20 mouse cellular contexts compared by ENCODE assay signal in the genomic region with DNA sequence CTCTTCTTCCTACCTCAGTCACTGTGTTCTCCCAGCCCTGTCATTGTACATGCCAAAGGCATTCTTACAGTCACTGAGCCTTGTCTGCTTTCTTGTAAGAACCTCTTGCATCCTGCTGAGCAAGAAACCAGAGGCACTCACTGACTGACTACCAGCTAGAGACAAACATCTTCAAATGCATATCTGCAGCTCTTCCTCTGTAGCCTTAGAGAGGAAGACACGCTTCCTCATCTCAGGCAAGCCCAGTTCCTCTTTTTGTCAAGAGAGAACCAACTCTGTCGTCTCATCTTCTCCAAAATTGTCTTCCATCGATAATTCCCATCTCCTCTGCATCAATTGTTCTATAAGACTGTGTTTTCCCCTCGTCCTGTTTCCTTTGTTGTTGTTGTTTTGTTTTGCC. TPM values are rescaled to one million over a fixed set of nuclear protein-coding genes. Genes with fewer than 3 reads are reported as not detected.
DNase-seq lines count a peak whose midpoint lies in the region; ATAC-seq and TF ChIP-seq lines count a peak whose summit lies in the region.
"Had no signal": no experiment of that assay in that cellular context is flagged by ENCODE, and none has a peak within 500 bp of the region (broad histone marks: within the 10 kb centered on the region; RNA-seq: fewer than 3 reads in every experiment).

No protein-coding gene starts in this region.

- TF ChIP-seq POLR2A in lung, adult 2 months (IDR thresholded peaks at IDR 0.05; ENCODE audit: borderline replicate concordance, extremely low read depth, low read depth, low read length) = no peak

- no peaks in the 10 kb centered on the region for H3K36me3 ChIP-seq in splenic B cell, adult 2 months (ENCODE audit: control insufficient read depth, insufficient read depth, low read length, poor library complexity, severe bottlenecking)
- H3K36me3 ChIP-seq: embryonic facial prominence, embryonic 10.5 days; forebrain, embryonic 15.5 days; lung, embryonic 15.5 days had no signal

- DNase-seq in lung, postnatal 36 days = peak; percentile 43
- no peak for DNase-seq in lung, adult 2 months
- DNase-seq in MEL-GATA-1-ER (ENCODE audit: extremely low read depth, low read depth) = peak; percentile 66
- DNase-seq in splenic B cell, adult 2 months (ENCODE audit: low read depth, low spot score) = peak; percentile 70
- no peak for DNase-seq in retina, postnatal 1 day
- no peak for DNase-seq in cerebellum, adult 9-11 months
- DNase-seq: adrenal gland, adult 2 months; cerebellum, postnatal 14 days; gastrocnemius, adult 2 months; heart, adult 2 months; kidney, adult 2 months; kidney, postnatal 25 days; layer of hippocampus, postnatal 36 days had no signal

- no peaks in the 10 kb centered on the region for H3K27me3 ChIP-seq in splenic B cell, adult 2 months (ENCODE audit: control insufficient read depth, insufficient read depth, low read length, poor library complexity, severe bottlenecking)
- H3K27me3 ChIP-seq: lung, embryonic 15.5 days had no signal

- H3K4me3 ChIP-seq in lung, adult 2 months (replicated peaks; ENCODE audit: extremely low read depth, low read depth, low read length) = no peak overlapping the region
- H3K4me3 ChIP-seq: embryonic facial prominence, embryonic 10.5 days; erythroblast, embryonic 14.5 days; forebrain, embryonic 15.5 days; gastrocnemius, adult 2 months; heart, adult 2 months; lung, embryonic 15.5 days; myocyte had no signal

- no peaks in the 10 kb centered on the region for H3K4me1 ChIP-seq in lung, adult 2 months (ENCODE audit: control insufficient read depth, insufficient read depth, low read length)

- 60% methylated on average over 4 of the region's 4 CpGs for WGBS in lung, adult 2 months

- TF ChIP-seq CTCF in lung, adult 2 months (IDR thresholded peaks at IDR 0.05; ENCODE audit: insufficient read depth, low read length) = no peak

- ATAC-seq in hematopoietic stem cell, adult 5-6 weeks (replicated peaks in 1 of 2; ENCODE audit: insufficient read depth in 1 of 2, low FRiP score in 2 of 2, low TSS enrichment in 1 of 2, low read depth in 1 of 2, poor library complexity in 2 of 2, severe bottlenecking in 2 of 2) = peak; percentile 40 to 63; a peak in 3 of 4 replicates
- ATAC-seq: forebrain, embryonic 15.5 days; hindbrain, postnatal 0 days had no signal

RNA-seq across cellular contexts. Expression of a gene that starts 4.3 kb away (rescaled TPM):
- polyA plus RNA-seq in lung, adult 2 months (2012; rRNA removed) = 25.5 and 30.2 TPM in 2 replicates
- 1.6 and 1.7 TPM in 2 replicates for total RNA-seq in hematopoietic stem cell, adult 5-6 weeks (2017)

Comparison
In these comparisons a context has a peak if more than half of its experiments do, and no peak if none do; other contexts are left out.
1. DNase-seq: peak in lung, postnatal 36 days (single experiment), MEL-GATA-1-ER (single experiment) and splenic B cell, adult 2 months (single experiment); none in lung, adult 2 months (single experiment), retina, postnatal 1 day (single experiment) and cerebellum, adult 9-11 months (single experiment).